Mouse (Mus musculus) liver, adult 2 months (tissue): ENCODE results near the gene Gm20388. TPM values are rescaled to one million over a fixed set of nuclear protein-coding genes. Genes with fewer than 3 reads are reported as not detected.

ENCODE experiments used
- DNase-seq: peaks from one replicate; pipeline ENCODE4 v3.0.0-alpha.2; 2011; ENCODE audit warnings: low read depth, low spot score; ENCODE audit errors: extremely low read depth
- H3K27ac ChIP-seq: fragments of 200-500 bp; replicated peaks from 2 replicates; pipeline ENCODE4 v1.5.1; 2012; ENCODE audit warnings: low read depth, mild to moderate bottlenecking, control low read depth, inconsistent platforms, low read length; ENCODE audit not compliant: insufficient read depth
- H3K27me3 ChIP-seq: fragments of 200-500 bp; 2 replicates; pipeline ENCODE4 v1.6.1; 2012; ENCODE audit warnings: mild to moderate bottlenecking, moderate library complexity, low read length, inconsistent platforms; ENCODE audit not compliant: control insufficient read depth, insufficient read depth
- H3K36me3 ChIP-seq: fragments of 200-500 bp; 2 replicates; pipeline ENCODE4 v1.6.1; 2012; ENCODE audit warnings: low read length, inconsistent platforms; ENCODE audit not compliant: control insufficient read depth, insufficient read depth
- H3K4me1 ChIP-seq: fragments of 200-500 bp; 2 replicates; pipeline ENCODE4 v1.6.1; 2011; ENCODE audit warnings: low read length; ENCODE audit not compliant: control insufficient read depth, insufficient read depth
- H3K4me3 ChIP-seq: fragments of 200-500 bp; 2 replicates; pipeline ENCODE4 v1.5.1; 2011; ENCODE audit warnings: low read depth, mild to moderate bottlenecking, control low read depth, low read length, moderate library complexity; ENCODE audit not compliant: insufficient read depth
- H3K79me2 ChIP-seq: fragments of 200-500 bp; 2 replicates; pipeline ENCODE4 v1.6.1; 2012; ENCODE audit warnings: inconsistent platforms, mild to moderate bottlenecking, low read length, moderate library complexity; ENCODE audit not compliant: control insufficient read depth, insufficient read depth
- H3K9ac ChIP-seq: fragments of 200-500 bp; 2 replicates; pipeline ENCODE4 v1.6.1; 2012; ENCODE audit warnings: low read depth, mild to moderate bottlenecking, control low read depth, inconsistent platforms, low read length
- CTCF ChIP-seq: fragments of 200-500 bp; IDR thresholded peaks from 2 replicates; pipeline ENCODE4 v1.5.1; 2011; ENCODE audit warnings: low read depth, low read length, control low read depth
- POLR2A ChIP-seq: fragments of 200-500 bp; IDR thresholded peaks from 2 replicates; pipeline ENCODE4 v1.6.1; 2011; ENCODE audit warnings: low read length, control low read depth; ENCODE audit not compliant: insufficient read depth; ENCODE audit errors: extremely low read depth
- WGBS: fragments of 180-500 bp; shearing (Covaris S2); methylation state at CpG from one replicate; pipeline ENCODE4 v1.1.7; 2018; 5-methylcytosine and 5-hydroxymethylcytosine counted together
- polyA plus RNA-seq: library from polyadenylated mRNA; depleted of rRNA; stranded (reverse); fragments of >200 nt; gene quantifications from 2 replicates; pipeline ENCODE4 v1.2.3, GENCODE M21; 2012
- total RNA-seq: library from RNA; depleted of rRNA; stranded (reverse); fragments of >200 nt; gene quantifications from 2 replicates; pipeline ENCODE4 v1.2.3, GENCODE M21; 2014

Gm20388 gene
- total and polyA plus RNA-seq, 2 experiments: 6.4 to 19.9 TPM

DNA sequence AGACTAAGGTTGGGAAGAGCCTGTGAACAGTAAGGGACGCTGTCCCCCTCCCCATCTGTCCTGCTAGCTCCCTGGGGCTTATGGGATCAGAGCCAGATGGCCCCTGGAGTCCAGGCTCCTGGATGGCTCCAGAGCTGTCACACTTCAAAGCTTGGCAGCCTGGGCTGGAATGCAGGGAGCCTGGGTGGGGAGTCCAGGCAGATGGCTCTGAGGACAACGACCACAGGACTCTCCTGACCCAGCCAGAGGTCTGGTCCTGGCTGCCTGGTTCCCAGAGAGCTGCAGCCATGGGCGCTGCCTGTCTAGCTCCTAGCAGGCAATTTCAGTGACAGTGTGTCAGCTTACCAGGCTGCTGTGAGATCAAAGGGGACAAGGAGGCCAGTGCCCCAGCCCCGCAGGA, 984.4 kb downstream of the Gm20388 start:
- Histone ChIP-seq H3K79me2 (no peaks in the 10 kb centered on the region), H3K36me3 (no peaks in the 10 kb centered on the region), H3K27ac (no peak overlapping the region), H3K4me1 (no peaks in the 10 kb centered on the region), H3K4me3 (no peak overlapping the region), H3K9ac (no peak overlapping the region), H3K27me3 (no peaks in the 10 kb centered on the region; the same call in 1 of the 2 replicates)
- 14% methylated on average over 4 of the region's 4 CpGs for WGBS
- DNase-seq: no peak
- TF ChIP-seq CTCF (no peak), POLR2A (no peak)

DNA sequence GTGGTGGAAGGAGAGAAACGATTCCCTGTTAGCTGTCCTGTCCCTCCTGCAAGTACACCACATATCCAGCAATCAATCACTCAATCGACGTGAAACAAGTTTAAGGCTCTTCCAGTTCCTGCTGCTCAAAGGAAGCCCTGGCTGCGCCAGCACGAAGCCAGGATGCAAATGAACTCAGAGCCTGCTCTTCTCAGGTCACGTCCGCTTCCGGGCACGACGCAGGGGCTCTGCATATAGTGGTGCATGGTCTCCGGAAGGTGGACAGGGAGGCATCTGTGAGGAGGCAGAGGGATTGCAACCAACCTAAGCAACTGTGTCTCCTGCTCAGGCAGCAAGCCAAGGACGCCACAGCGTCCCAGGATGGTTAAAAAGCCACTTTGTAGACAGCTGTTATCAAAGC, 985.0 kb downstream of the Gm20388 start:
- 8% methylated on average over 13 of the region's 13 CpGs for WGBS
- TF ChIP-seq CTCF: no peak
- no peak for TF ChIP-seq POLR2A
- H3K79me2 ChIP-seq: no peaks in the 10 kb centered on the region
- H3K27me3 ChIP-seq: no peaks in the 10 kb centered on the region; the same call in 1 of the 2 replicates
- H3K9ac ChIP-seq: no peak overlapping the region
- DNase-seq: no peak
- no peak overlapping the region for H3K4me3 ChIP-seq
- no peaks in the 10 kb centered on the region for H3K36me3 ChIP-seq
- no peak overlapping the region for H3K27ac ChIP-seq
- H3K4me1 ChIP-seq: no peaks in the 10 kb centered on the region

GRCm38 (mm10) chr8:120896203-120896602, 985.6 kb downstream of the Gm20388 start:
- H3K79me2 ChIP-seq: no peaks in the 10 kb centered on the region
- H3K27ac ChIP-seq: no peak overlapping the region
- no peaks in the 10 kb centered on the region; the same call in 1 of the 2 replicates for H3K27me3 ChIP-seq
- WGBS: 53% methylated on average over 13 of the region's 13 CpGs
- H3K36me3 ChIP-seq: no peaks in the 10 kb centered on the region
- H3K4me3 ChIP-seq: no peak overlapping the region
- H3K9ac ChIP-seq: no peak overlapping the region
- no peak for DNase-seq
- no peaks in the 10 kb centered on the region for H3K4me1 ChIP-seq
- TF ChIP-seq CTCF: no peak
- no peak for TF ChIP-seq POLR2A

DNA sequence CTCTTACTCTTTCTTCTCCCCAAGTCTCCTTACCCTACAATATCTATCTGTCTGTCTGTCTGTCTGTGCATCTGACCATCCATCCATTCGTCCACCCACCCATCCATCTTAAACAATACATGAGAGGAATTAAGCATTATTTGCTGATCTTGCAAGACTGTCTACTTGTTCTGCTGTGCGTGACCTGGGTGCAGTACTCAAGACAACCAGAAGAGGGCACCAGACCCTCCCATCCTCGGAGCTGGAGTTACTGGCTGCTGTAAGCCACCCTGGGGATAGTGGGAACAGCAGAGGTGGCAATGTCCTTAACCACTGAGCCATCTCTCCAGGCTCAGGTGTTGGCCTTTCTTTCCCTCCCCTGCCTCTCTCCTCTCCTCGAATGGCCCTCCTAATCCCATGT, 987.4 kb downstream of the Gm20388 start:
- Histone ChIP-seq H3K27ac (no peak overlapping the region), H3K36me3 (no peaks in the 10 kb centered on the region), H3K9ac (no peak overlapping the region), H3K4me1 (no peaks in the 10 kb centered on the region), H3K79me2 (no peaks in the 10 kb centered on the region), H3K4me3 (no peak overlapping the region), H3K27me3 (no peaks in the 10 kb centered on the region; the same call in 1 of the 2 replicates)
- TF ChIP-seq POLR2A: no peak
- peak; percentile 84 for TF ChIP-seq CTCF
- DNase-seq: peak; percentile 51
- 50% methylated on average over 4 of the region's 4 CpGs for WGBS

GRCm38 (mm10) chr8:120898828-120899407, 988.3 kb downstream of the Gm20388 start:
- Histone ChIP-seq H3K4me1 (no peaks in the 10 kb centered on the region), H3K79me2 (no peaks in the 10 kb centered on the region), H3K27ac (no peak overlapping the region), H3K27me3 (no peaks in the 10 kb centered on the region; the same call in 1 of the 2 replicates), H3K9ac (no peak overlapping the region), H3K36me3 (no peaks in the 10 kb centered on the region), H3K4me3 (no peak overlapping the region)
- TF ChIP-seq CTCF (no peak), POLR2A (no peak)
- WGBS: 54% methylated on average over 17 of the region's 17 CpGs
- peak; percentile 12 for DNase-seq

DNA sequence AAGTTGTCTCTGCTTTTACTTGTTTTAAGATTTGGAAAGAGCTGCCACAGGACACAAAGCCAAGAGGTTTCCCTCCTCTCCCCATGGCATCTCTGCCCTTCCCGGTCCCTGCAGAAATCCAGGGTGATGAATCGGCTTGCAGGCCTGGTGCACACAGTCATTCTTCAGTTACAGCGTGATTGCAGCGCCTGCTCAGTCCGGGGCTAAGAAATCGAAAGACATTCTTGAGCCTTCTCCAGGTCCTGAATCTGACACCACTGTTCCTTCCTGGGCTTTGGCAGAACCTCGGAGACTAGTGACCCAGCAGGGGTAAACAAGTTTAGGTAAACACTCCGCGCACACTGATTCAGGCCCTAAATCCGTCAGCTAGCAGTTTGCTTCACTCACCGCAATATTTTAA, 991.7 kb downstream of the Gm20388 start:
- no peaks in the 10 kb centered on the region for H3K27me3 ChIP-seq
- no peak overlapping the region for H3K9ac ChIP-seq
- H3K27ac ChIP-seq: peak overlapping the region; percentile 33; the same call in 1 of the 2 replicates
- H3K4me1 ChIP-seq: no peaks in the 10 kb centered on the region
- no peaks in the 10 kb centered on the region for H3K36me3 ChIP-seq
- 50% methylated on average over 11 of the region's 11 CpGs for WGBS
- TF ChIP-seq POLR2A: no peak
- no peak for TF ChIP-seq CTCF
- no peaks in the 10 kb centered on the region for H3K79me2 ChIP-seq
- no peak overlapping the region for H3K4me3 ChIP-seq
- DNase-seq: peak; percentile 26
